In genomic region chr12:17692356-17692755, GRCm38 (mm10) we compare ENCODE assay signal across 8 mouse cellular contexts. TPM values are rescaled to one million over a fixed set of nuclear protein-coding genes. Genes with fewer than 3 reads are reported as not detected.
DNase-seq lines count a peak whose midpoint lies in the region; ATAC-seq and TF ChIP-seq lines count a peak whose summit lies in the region.

No protein-coding gene starts in this region.

- H3K4me2 ChIP-seq in kidney, postnatal 0 days (ENCODE audit: low read length): peak overlapping the region; percentile 94
- peak overlapping the region; percentile 96 for H3K4me2 ChIP-seq in hindbrain, postnatal 0 days (ENCODE audit: low read depth, low read length)
- peak overlapping the region; percentile 97 for H3K4me2 ChIP-seq in neural tube, embryonic 12.5 days (replicated peaks)

- no peak for DNase-seq in kidney, postnatal 0 days (ENCODE audit: low spot score)
- no peak for DNase-seq in kidney, adult 18-20 months
- DNase-seq in cerebellum, postnatal 25 days: peak; percentile 56
- DNase-seq in hindbrain, postnatal 0 days (ENCODE audit: low spot score): no peak
- no peak for DNase-seq in ovary, adult 18-20 months (ENCODE audit: low spot score)

- H3K9ac ChIP-seq in kidney, postnatal 0 days (ENCODE audit: low read depth, low read length): peak overlapping the region; percentile 81
- peak overlapping the region; percentile 69; the same call in 1 of the 2 replicates for H3K9ac ChIP-seq in hindbrain, postnatal 0 days (replicated peaks; ENCODE audit: low read length)
- peak overlapping the region; percentile 77; the same call in 1 of the 2 replicates for H3K9ac ChIP-seq in neural tube, embryonic 12.5 days

- H3K27ac ChIP-seq in kidney, postnatal 0 days: no peak overlapping the region
- no peak overlapping the region for H3K27ac ChIP-seq in hindbrain, postnatal 0 days
- no peak overlapping the region for H3K27ac ChIP-seq in neural tube, embryonic 12.5 days

- no peaks in the 10 kb centered on the region for H3K36me3 ChIP-seq in kidney, postnatal 0 days (ENCODE audit: insufficient read depth, low read length)
- H3K36me3 ChIP-seq in hindbrain, postnatal 0 days (ENCODE audit: insufficient read depth, low read length): no peaks in the 10 kb centered on the region
- no peaks in the 10 kb centered on the region for H3K36me3 ChIP-seq in neural tube, embryonic 12.5 days

- 33% methylated on average over 5 of the region's 5 CpGs for WGBS in kidney, postnatal 0 days
- WGBS in hindbrain, postnatal 0 days: 14% methylated on average over 5 of the region's 5 CpGs
- WGBS in neural tube, embryonic 12.5 days: 33% methylated on average over 5 of the region's 5 CpGs

- ATAC-seq in kidney, postnatal 0 days (replicated peaks; ENCODE audit: low FRiP score, low read depth): no peak
- ATAC-seq in hindbrain, postnatal 0 days: no peak
- no peak for ATAC-seq in neural tube, embryonic 12.5 days (ENCODE audit: low FRiP score, low read depth)
- no peak for ATAC-seq in megakaryocyte progenitor cell, adult 5-6 weeks (replicated peaks; ENCODE audit: poor library complexity)
- ATAC-seq in granulocyte monocyte progenitor cell, adult 5-6 weeks (replicated peaks; ENCODE audit: poor library complexity, severe bottlenecking): no peak

- no peak for TF ChIP-seq CTCF in kidney, postnatal 0 days (IDR thresholded peaks at IDR 0.05; ENCODE audit: low read depth)
- TF ChIP-seq CTCF in hindbrain, postnatal 0 days (IDR thresholded peaks at IDR 0.05; ENCODE audit: low read depth): no peak

- peaks cover 28% of the 10 kb centered on the region for H3K4me1 ChIP-seq in kidney, postnatal 0 days (replicated peaks; ENCODE audit: insufficient read depth, low read length)
- peaks cover 16% of the 10 kb centered on the region for H3K4me1 ChIP-seq in hindbrain, postnatal 0 days (ENCODE audit: insufficient read depth, low read length)
- H3K4me1 ChIP-seq in neural tube, embryonic 12.5 days: peaks cover 14% of the 10 kb centered on the region

- H3K9me3 ChIP-seq in kidney, postnatal 0 days (replicated peaks; ENCODE audit: low read length): no peaks in the 10 kb centered on the region
- H3K9me3 ChIP-seq in hindbrain, postnatal 0 days (ENCODE audit: low read length): no peaks in the 10 kb centered on the region
- H3K9me3 ChIP-seq in neural tube, embryonic 12.5 days: no peaks in the 10 kb centered on the region

- peak overlapping the region; percentile 83 for H3K4me3 ChIP-seq in kidney, postnatal 0 days (replicated peaks; ENCODE audit: low read depth, low read length)
- peak overlapping the region; percentile 73 for H3K4me3 ChIP-seq in hindbrain, postnatal 0 days (ENCODE audit: low read length)
- peak overlapping the region; percentile 70 for H3K4me3 ChIP-seq in neural tube, embryonic 12.5 days

- H3K27me3 ChIP-seq in kidney, postnatal 0 days (ENCODE audit: insufficient read depth, low read length): no peaks in the 10 kb centered on the region
- H3K27me3 ChIP-seq in hindbrain, postnatal 0 days (ENCODE audit: insufficient read depth, low read length): no peaks in the 10 kb centered on the region
- H3K27me3 ChIP-seq in neural tube, embryonic 12.5 days (replicated peaks): no peaks in the 10 kb centered on the region

RNA-seq across cellular contexts. Expression of gene Hpcal1, which starts 1.7 kb away (rescaled TPM):
- polyA plus RNA-seq in kidney, postnatal 0 days (2015; fragmentation: Nextera tagmentation; extraction: Ambion mirVana): 70.6 and 71.0 TPM in 2 replicates
- 93.9 and 95.2 TPM in 2 replicates for total RNA-seq in hindbrain, postnatal 0 days (2014; rRNA removed)
- polyA plus RNA-seq in hindbrain, postnatal 0 days (2015; fragmentation: Nextera tagmentation; extraction: Ambion mirVana): 171 and 180 TPM in 2 replicates
- 35.1 and 38.6 TPM in 2 replicates for polyA plus RNA-seq in neural tube, embryonic 12.5 days (2016; fragmentation: Nextera tagmentation; extraction: Ambion mirVana)
- total RNA-seq in megakaryocyte progenitor cell, adult 5-6 weeks (2015): 55.6 and 65.0 TPM in 2 replicates
- total RNA-seq in megakaryocyte progenitor cell, adult 5-6 weeks (2017): 18.6 and 21.9 TPM in 2 replicates
- 58.9 and 59.4 TPM in 2 replicates for total RNA-seq in granulocyte monocyte progenitor cell, adult 5-6 weeks (2014; fragmentation: Nextera tagmentation)
- total RNA-seq in granulocyte monocyte progenitor cell, adult 5-6 weeks (2017): 19.6 and 21.7 TPM in 2 replicates

Comparison
In these comparisons a context has a peak if more than half of its experiments do, and no peak if none do; other contexts are left out.
1. DNase-seq: peak in cerebellum, postnatal 25 days (2 of 2); none in kidney, postnatal 0 days (single experiment), kidney, adult 18-20 months (single experiment), hindbrain, postnatal 0 days (single experiment) and ovary, adult 18-20 months (single experiment).
2. Peak in every context shown above with its lines, with median percentiles within 50 percentile points of each other: H3K4me2 ChIP-seq, H3K4me3 ChIP-seq and H3K9ac ChIP-seq.